Mouse (Mus musculus): ENCODE results near the gene Tmem88. TPM values are rescaled to one million over a fixed set of nuclear protein-coding genes. Genes with fewer than 3 reads are reported as not detected.

Tmem88 gene
- polyA plus RNA-seq, 1 experiment from 2014 or later, result 96.5 TPM

GRCm38 (mm10) chr11:69389531-69390399 lies 8.3 kb downstream of the Tmem88 start:
- DNase-seq (ENCODE audit: low spot score) (peak; percentile 32), ATAC-seq (peak; percentile 7; the same call in 1 of the 2 replicates)
- 57% methylated on average over 14 of the region's 14 CpGs for WGBS
- no peaks in the 10 kb centered on the region for H3K9me3 ChIP-seq (ENCODE audit: low read length)
- no peaks in the 10 kb centered on the region for H3K4me1 ChIP-seq (ENCODE audit: insufficient read depth, low read depth, low read length)
- no peak overlapping the region for H3K9ac ChIP-seq (replicated peaks; ENCODE audit: low read depth)
- H3K27me3 ChIP-seq (replicated peaks; ENCODE audit: insufficient read depth, low read length), result no peaks in the 10 kb centered on the region
- no peak overlapping the region for H3K27ac ChIP-seq (ENCODE audit: low read length)
- no peak overlapping the region for H3K4me2 ChIP-seq (replicated peaks; ENCODE audit: low read depth, low read length)
- TF ChIP-seq EP300 (IDR thresholded peaks at IDR 0.05), result no peak
- TF ChIP-seq CTCF (IDR thresholded peaks at IDR 0.05), result no peak
- no peak overlapping the region for H3K4me3 ChIP-seq (ENCODE audit: low read depth, low read length)
- H3K36me3 ChIP-seq (ENCODE audit: insufficient read depth, low read length), result no peaks in the 10 kb centered on the region

GRCm38 (mm10) chr11:69388680-69389079 lies 9.4 kb downstream of the Tmem88 start:
- no peaks in the 10 kb centered on the region for H3K4me1 ChIP-seq (ENCODE audit: insufficient read depth, low read depth, low read length)
- peak; percentile 20; the same call in 1 of the 2 replicates for TF ChIP-seq CTCF (IDR thresholded peaks at IDR 0.05)
- TF ChIP-seq EP300 (IDR thresholded peaks at IDR 0.05), result no peak
- no peak overlapping the region for H3K4me2 ChIP-seq (replicated peaks; ENCODE audit: low read depth, low read length)
- H3K4me3 ChIP-seq (ENCODE audit: low read depth, low read length), result no peak overlapping the region
- H3K36me3 ChIP-seq (ENCODE audit: insufficient read depth, low read length), result no peaks in the 10 kb centered on the region
- no peaks in the 10 kb centered on the region for H3K27me3 ChIP-seq (replicated peaks; ENCODE audit: insufficient read depth, low read length)
- DNase-seq (ENCODE audit: low spot score) (no peak), ATAC-seq (no peak)
- WGBS, result 98% methylated on average over 4 of the region's 4 CpGs
- no peak overlapping the region for H3K9ac ChIP-seq (replicated peaks; ENCODE audit: low read depth)
- H3K9me3 ChIP-seq (ENCODE audit: low read length), result no peaks in the 10 kb centered on the region
- H3K27ac ChIP-seq (ENCODE audit: low read length), result no peak overlapping the region

GRCm38 (mm10) chr11:69386758-69387157 lies 11.3 kb downstream of the Tmem88 start:
- H3K36me3 ChIP-seq (ENCODE audit: insufficient read depth, low read length), result no peaks in the 10 kb centered on the region
- H3K4me2 ChIP-seq (replicated peaks; ENCODE audit: low read depth, low read length), result no peak overlapping the region
- H3K27me3 ChIP-seq (replicated peaks; ENCODE audit: insufficient read depth, low read length), result no peaks in the 10 kb centered on the region
- no peak overlapping the region for H3K27ac ChIP-seq (ENCODE audit: low read length)
- 62% methylated on average over 7 of the region's 7 CpGs for WGBS
- ATAC-seq (no peak), DNase-seq (ENCODE audit: low spot score) (no peak)
- no peak overlapping the region for H3K9ac ChIP-seq (replicated peaks; ENCODE audit: low read depth)
- no peaks in the 10 kb centered on the region for H3K4me1 ChIP-seq (ENCODE audit: insufficient read depth, low read depth, low read length)
- no peak for TF ChIP-seq EP300 (IDR thresholded peaks at IDR 0.05)
- peak; percentile 38 for TF ChIP-seq CTCF (IDR thresholded peaks at IDR 0.05)
- H3K4me3 ChIP-seq (ENCODE audit: low read depth, low read length), result no peak overlapping the region
- H3K9me3 ChIP-seq (ENCODE audit: low read length), result no peaks in the 10 kb centered on the region

GRCm38 (mm10) chr11:69384979-69385378 lies 13.1 kb downstream of the Tmem88 start:
- no peak for DNase-seq (ENCODE audit: low spot score)
- Histone ChIP-seq H3K4me1 (ENCODE audit: insufficient read depth, low read depth, low read length) (no peaks in the 10 kb centered on the region), H3K4me3 (ENCODE audit: low read depth, low read length) (no peak overlapping the region), H3K4me2 (replicated peaks; ENCODE audit: low read depth, low read length) (no peak overlapping the region), H3K27ac (ENCODE audit: low read length) (no peak overlapping the region), H3K9me3 (ENCODE audit: low read length) (no peaks in the 10 kb centered on the region), H3K36me3 (ENCODE audit: insufficient read depth, low read length) (no peaks in the 10 kb centered on the region), H3K27me3 (replicated peaks; ENCODE audit: insufficient read depth, low read length) (no peaks in the 10 kb centered on the region), H3K9ac (replicated peaks; ENCODE audit: low read depth) (no peak overlapping the region)
- ATAC-seq, result no peak
- WGBS, result 77% methylated on average over 6 of the region's 6 CpGs
- TF ChIP-seq CTCF (IDR thresholded peaks at IDR 0.05) (no peak), EP300 (IDR thresholded peaks at IDR 0.05) (no peak)

- Histone ChIP-seq H3K36me3 (ENCODE audit: insufficient read depth, low read length) (no peaks in the 10 kb centered on the region), H3K9me3 (ENCODE audit: low read length) (no peaks in the 10 kb centered on the region), H3K4me1 (ENCODE audit: insufficient read depth, low read depth, low read length) (no peaks in the 10 kb centered on the region), H3K27ac (ENCODE audit: low read length) (no peak overlapping the region), H3K9ac (replicated peaks; ENCODE audit: low read depth) (no peak overlapping the region), H3K27me3 (replicated peaks; ENCODE audit: insufficient read depth, low read length) (no peaks in the 10 kb centered on the region; the same call in 1 of the 2 replicates), H3K4me3 (ENCODE audit: low read depth, low read length) (no peak overlapping the region), H3K4me2 (replicated peaks; ENCODE audit: low read depth, low read length) (no peak overlapping the region)
- WGBS, result 69% methylated on average over 10 of the region's 10 CpGs
- TF ChIP-seq CTCF (IDR thresholded peaks at IDR 0.05) (no peak), EP300 (IDR thresholded peaks at IDR 0.05) (no peak)
- ATAC-seq (no peak), DNase-seq (ENCODE audit: low spot score) (no peak)
Measured at GRCm38 (mm10) chr11:69382478-69383105, 15.4 kb downstream of the Tmem88 start.

- no peaks in the 10 kb centered on the region for H3K36me3 ChIP-seq (ENCODE audit: insufficient read depth, low read length)
- no peak overlapping the region for H3K4me3 ChIP-seq (ENCODE audit: low read depth, low read length)
- no peak for DNase-seq (ENCODE audit: low spot score)
- ATAC-seq, result no peak
- H3K27me3 ChIP-seq (replicated peaks; ENCODE audit: insufficient read depth, low read length), result no peaks in the 10 kb centered on the region; the same call in 1 of the 2 replicates
- no peaks in the 10 kb centered on the region for H3K9me3 ChIP-seq (ENCODE audit: low read length)
- H3K4me2 ChIP-seq (replicated peaks; ENCODE audit: low read depth, low read length), result no peak overlapping the region
- no peak overlapping the region for H3K27ac ChIP-seq (ENCODE audit: low read length)
- no peaks in the 10 kb centered on the region for H3K4me1 ChIP-seq (ENCODE audit: insufficient read depth, low read depth, low read length)
- TF ChIP-seq CTCF (IDR thresholded peaks at IDR 0.05) (no peak), EP300 (IDR thresholded peaks at IDR 0.05) (no peak)
- WGBS, result 69% methylated on average over 6 of the region's 6 CpGs
- no peak overlapping the region for H3K9ac ChIP-seq (replicated peaks; ENCODE audit: low read depth)
Measured at GRCm38 (mm10) chr11:69381356-69381755, 16.7 kb downstream of the Tmem88 start.
